ENCODE assay signal across 17 mouse cellular contexts in genomic region chr11:102016136-102016535, GRCm38 (mm10). TPM values are rescaled to one million over a fixed set of nuclear protein-coding genes. Genes with fewer than 3 reads are reported as not detected.
DNase-seq lines count a peak whose midpoint lies in the region; ATAC-seq lines count a peak whose summit lies in the region.
"Had no signal": no experiment of that assay in that cellular context is flagged by ENCODE, and none has a peak within 500 bp of the region (broad histone marks: within the 10 kb centered on the region; RNA-seq: fewer than 3 reads in every experiment).

No protein-coding gene starts in this region.

- WGBS in kidney, embryonic 16.5 days = 91% methylated on average over 1 of the region's 1 CpGs

- no peaks in the 10 kb centered on the region for H3K9me3 ChIP-seq in kidney, embryonic 16.5 days (ENCODE audit: low read length)
- H3K9me3 ChIP-seq: embryonic facial prominence, embryonic 10.5 days; liver, embryonic 13.5 days; midbrain, embryonic 13.5 days had no signal

- no peak overlapping the region for H3K4me2 ChIP-seq in kidney, embryonic 16.5 days (replicated peaks; ENCODE audit: low read depth, low read length)
- H3K4me2 ChIP-seq: liver, embryonic 13.5 days; midbrain, embryonic 13.5 days had no signal

- no peak overlapping the region for H3K9ac ChIP-seq in kidney, embryonic 16.5 days (replicated peaks; ENCODE audit: low read length)
- H3K9ac ChIP-seq: liver, embryonic 13.5 days; midbrain, embryonic 13.5 days had no signal

- H3K27me3 ChIP-seq in kidney, embryonic 16.5 days (ENCODE audit: insufficient read depth, low read length) = no peaks in the 10 kb centered on the region; the same call in 1 of the 2 replicates
- H3K27me3 ChIP-seq: midbrain, embryonic 13.5 days had no signal

- peaks cover 4% of the 10 kb centered on the region; the same call in 1 of the 2 replicates for H3K4me1 ChIP-seq in kidney, embryonic 16.5 days (ENCODE audit: insufficient read depth, low read length)
- H3K4me1 ChIP-seq: liver, embryonic 13.5 days had no signal

- H3K4me3 ChIP-seq in kidney, embryonic 16.5 days (ENCODE audit: low read length) = no peak overlapping the region
- H3K4me3 ChIP-seq: embryonic facial prominence, embryonic 10.5 days; liver, embryonic 13.5 days; midbrain, embryonic 13.5 days had no signal

- intact Hi-C loops in left cerebral cortex, postnatal 4 days (cut with DNase I) = no loop called here

- no peak overlapping the region for H3K27ac ChIP-seq in kidney, embryonic 16.5 days (ENCODE audit: low read length)
- H3K27ac ChIP-seq: embryonic facial prominence, embryonic 10.5 days; hindbrain, postnatal 0 days; liver, embryonic 13.5 days had no signal

- DNase-seq in gastrocnemius, adult 18-20 months (ENCODE audit: low spot score) = peak; percentile 64
- DNase-seq in gastrocnemius, postnatal 10 days = no peak
- no peak for DNase-seq in kidney, postnatal 14 days
- DNase-seq in heart, adult 9 months (ENCODE audit: low spot score in 2 of 2) = peak; percentile 41 to 54
- DNase-seq in heart, postnatal 4 days = peak; percentile 59
- DNase-seq in spleen, postnatal 4 days (ENCODE audit: low spot score in 2 of 2) = no peak
- DNase-seq in left cerebral cortex, postnatal 4 days = no peak
- DNase-seq: liver, embryonic 13.5 days had no signal

- H3K36me3 ChIP-seq in kidney, embryonic 16.5 days (ENCODE audit: insufficient read depth, low read length) = peaks cover 9% of the 10 kb centered on the region; the same call in 1 of the 2 replicates
- H3K36me3 ChIP-seq: liver, embryonic 13.5 days had no signal

- ATAC-seq in kidney, embryonic 16.5 days (ENCODE audit: low FRiP score, low TSS enrichment) = 0 out of 2 replicates have a peak, but pooled peaks have one; percentile 6
- ATAC-seq: activated CD4-positive, CD25-positive, alpha-beta regulatory T cell, adult 4 months; hindbrain, postnatal 0 days; midbrain, embryonic 13.5 days had no signal

RNA-seq across cellular contexts. Expression of gene Mpp3, which starts 12.1 kb away (rescaled TPM):
- total RNA-seq in gastrocnemius, adult 18-20 months (2021) = 10 to 100 TPM; 15.7 to 24.5 TPM
- 10 to 100 TPM; 76.8 to 83.7 TPM for total RNA-seq in gastrocnemius, postnatal 10 days (2021)
- polyA plus RNA-seq in kidney, embryonic 16.5 days (2015; fragmentation: Nextera tagmentation; extraction: Ambion mirVana) = 7.2 and 9.0 TPM in 2 replicates
- total RNA-seq in heart, postnatal 4 days (2021) = 1 to 10 TPM; 6.2 to 7.4 TPM
- 10 to 100 TPM; 53.1 to 56.3 TPM for total RNA-seq in left cerebral cortex, postnatal 4 days (2021)

RNA-seq across cellular contexts. Expression of gene Cd300lg, which starts 25.2 kb away (rescaled TPM):
- 10 to 100 TPM; 16.1 to 19.0 TPM for total RNA-seq in gastrocnemius, adult 18-20 months (2021)
- 10 to 100 TPM; 18.0 to 20.4 TPM for total RNA-seq in gastrocnemius, postnatal 10 days (2021)
- 1.3 and 1.8 TPM in 2 replicates for polyA plus RNA-seq in kidney, embryonic 16.5 days (2015; fragmentation: Nextera tagmentation; extraction: Ambion mirVana)
- total RNA-seq in heart, postnatal 4 days (2021) = 10 to 100 TPM; 32.3 to 36.2 TPM
- total RNA-seq in left cerebral cortex, postnatal 4 days (2021) = not detected

RNA-seq across cellular contexts. Expression of gene Dusp3, which starts 29.3 kb away (rescaled TPM):
- 100 to 1,000 TPM; 153 to 161 TPM for total RNA-seq in gastrocnemius, adult 18-20 months (2021)
- total RNA-seq in gastrocnemius, postnatal 10 days (2021) = 100 to 1,000 TPM; 122 to 136 TPM
- polyA plus RNA-seq in kidney, embryonic 16.5 days (2015; fragmentation: Nextera tagmentation; extraction: Ambion mirVana) = 39.6 and 39.7 TPM in 2 replicates
- 100 to 1,000 TPM; 149 to 162 TPM for total RNA-seq in heart, postnatal 4 days (2021)
- 10 to 100 TPM; 53.2 to 56.5 TPM for total RNA-seq in left cerebral cortex, postnatal 4 days (2021)

RNA-seq across cellular contexts. Expression of gene Cfap97d1, which starts 32.1 kb away (rescaled TPM):
- not detected for total RNA-seq in gastrocnemius, adult 18-20 months (2021)
- total RNA-seq in gastrocnemius, postnatal 10 days (2021) = not detected
- not detected in 2 replicates for polyA plus RNA-seq in kidney, embryonic 16.5 days (2015; fragmentation: Nextera tagmentation; extraction: Ambion mirVana)
- total RNA-seq in heart, postnatal 4 days (2021) = not detected
- not detected for total RNA-seq in left cerebral cortex, postnatal 4 days (2021)
- total RNA-seq: hindbrain, postnatal 0 days had no signal
- polyA plus RNA-seq: activated CD4-positive, CD25-positive, alpha-beta regulatory T cell, adult 4 months; embryonic facial prominence, embryonic 10.5 days; frontal cortex, adult 2 months; hindbrain, postnatal 0 days; liver, embryonic 13.5 days; midbrain, embryonic 13.5 days; neural tube, embryonic 11.5 days; small intestine, adult 2 months; urinary bladder, adult 2 months had no signal

RNA-seq across cellular contexts. Expression of gene Sost, which starts 49.3 kb away (rescaled TPM):
- not detected for total RNA-seq in gastrocnemius, adult 18-20 months (2021)
- total RNA-seq in gastrocnemius, postnatal 10 days (2021) = under 1 TPM in 1 of 2 experiments, not detected in 1; 0.41 TPM
- 0.76 and 0.80 TPM in 2 replicates for polyA plus RNA-seq in kidney, embryonic 16.5 days (2015; fragmentation: Nextera tagmentation; extraction: Ambion mirVana)
- 1 to 10 TPM; 7.5 to 8.2 TPM for total RNA-seq in heart, postnatal 4 days (2021)
- total RNA-seq in left cerebral cortex, postnatal 4 days (2021) = not detected
- total RNA-seq: hindbrain, postnatal 0 days had no signal
- polyA plus RNA-seq: activated CD4-positive, CD25-positive, alpha-beta regulatory T cell, adult 4 months; neural tube, embryonic 11.5 days; small intestine, adult 2 months had no signal

Comparison
In these comparisons a context has a peak if more than half of its experiments do, and no peak if none do; other contexts are left out.
1. DNase-seq: peak in gastrocnemius, adult 18-20 months (single experiment), heart, adult 9 months (2 of 2) and heart, postnatal 4 days (single experiment); none in gastrocnemius, postnatal 10 days (single experiment), kidney, postnatal 14 days (single experiment), spleen, postnatal 4 days (0 of 2) and left cerebral cortex, postnatal 4 days (single experiment).
2. RNA of gene Cd300lg, which starts 25.2 kb away (total RNA-seq): 32.3 to 36.2 TPM in heart, postnatal 4 days, 18.0 to 20.4 TPM in gastrocnemius, postnatal 10 days and 16.1 to 19.0 TPM in gastrocnemius, adult 18-20 months; not detected in left cerebral cortex, postnatal 4 days; every median in the first group is over 10 times any median in the second.